Mouse (Mus musculus) heart, postnatal 0 days (tissue): Measurements from ENCODE around the gene Pomgnt2. TPM values are rescaled to one million over a fixed set of nuclear protein-coding genes. Genes with fewer than 3 reads are reported as not detected.

Source experiments
- ATAC-seq: fragments of 200-750 bp; cut with Nextera tagmentation; 2 replicates; pipeline ENCODE4 v1.8.0; 2017; ENCODE audit warnings: low read depth, moderate number of reproducible peaks, moderate library complexity; ENCODE audit not compliant: insufficient read depth
- DNase-seq: peaks from one replicate; pipeline ENCODE4 v3.0.0-alpha.2; 2016; ENCODE audit warnings: low spot score
- H3K27ac ChIP-seq: fragments of 300-500 bp; sonication (generic); 2 replicates; pipeline ENCODE4 v1.5.1; 2014; ENCODE audit warnings: low read depth, mild to moderate bottlenecking
- H3K27me3 ChIP-seq: fragments of 300-500 bp; sonication (generic); 2 replicates; pipeline ENCODE4 v1.6.1; 2014; ENCODE audit warnings: low read length, mixed read lengths; ENCODE audit not compliant: control insufficient read depth, insufficient read depth
- H3K36me3 ChIP-seq: fragments of 300-500 bp; sonication (generic); replicated peaks from 2 replicates; pipeline ENCODE4 v1.6.1; 2014; ENCODE audit warnings: low read length, mixed read lengths; ENCODE audit not compliant: control insufficient read depth, insufficient read depth
- H3K4me1 ChIP-seq: fragments of 300-500 bp; sonication (generic); 2 replicates; pipeline ENCODE4 v1.6.1; 2014; ENCODE audit warnings: antibody characterized with exemption; ENCODE audit not compliant: control insufficient read depth, insufficient read depth
- H3K4me2 ChIP-seq: fragments of 300-500 bp; sonication (generic); 2 replicates; pipeline ENCODE4 v1.6.1; 2014; ENCODE audit warnings: low read depth, mild to moderate bottlenecking, low read length, moderate library complexity
- H3K4me3 ChIP-seq: fragments of 300-500 bp; sonication (generic); 2 replicates; pipeline ENCODE4 v1.5.1; 2014; ENCODE audit warnings: low read depth, low read length
- H3K9ac ChIP-seq: fragments of 300-500 bp; sonication (generic); replicated peaks from 2 replicates; pipeline ENCODE4 v1.6.1; 2014; ENCODE audit warnings: low read depth, low read length, mixed read lengths
- H3K9me3 ChIP-seq: fragments of 300-500 bp; sonication (generic); replicated peaks from 2 replicates; pipeline ENCODE4 v1.6.1; 2016; ENCODE audit warnings: low read length; ENCODE audit not compliant: control insufficient read depth
- CTCF ChIP-seq: IDR thresholded peaks from 2 replicates; pipeline ENCODE4 v1.5.1; 2016; ENCODE audit warnings: antibody characterized with exemption, control low read depth, low read depth
- EP300 ChIP-seq: IDR thresholded peaks from 2 replicates; pipeline ENCODE4 v1.6.1; 2016; ENCODE audit warnings: antibody characterized with exemption, low read depth
- WGBS: fragments of 180-500 bp; shearing (Covaris S2); extraction: QIAGEN DNeasy Blood & Tissue Kit; methylation state at CpG from one replicate; pipeline ENCODE4 v1.1.7; 2014; 5-methylcytosine and 5-hydroxymethylcytosine counted together
- polyA plus RNA-seq: library from polyadenylated mRNA; unstranded; fragments of >200 nt; fragmentation: Nextera tagmentation; extraction: Ambion mirVana; gene quantifications from 2 replicates; pipeline ENCODE4 v1.2.1, GENCODE M21; 2015
- total RNA-seq: library from RNA; depleted of rRNA; stranded (reverse); fragments of >200 nt; gene quantifications from 2 replicates; pipeline ENCODE4 v1.2.3, GENCODE M21; 2014; ENCODE audit warnings: low replicate concordance

Gene Pomgnt2
- total and polyA plus RNA-seq, 2 experiments from 2014 or later, result 6.9 to 14.2 TPM

GRCm38 (mm10) chr9:121964941-121965340 is 32.0 kb downstream of the Pomgnt2 start:
- no peak for ATAC-seq

GRCm38 (mm10) chr9:121959966-121960635 is 36.8 kb downstream of the Pomgnt2 start:
- Histone ChIP-seq H3K9ac (no peak overlapping the region), H3K4me2 (no peak overlapping the region), H3K27me3 (no peaks in the 10 kb centered on the region), H3K9me3 (no peaks in the 10 kb centered on the region), H3K4me3 (no peak overlapping the region), H3K36me3 (no peaks in the 10 kb centered on the region), H3K4me1 (no peaks in the 10 kb centered on the region), H3K27ac (peak overlapping the region; percentile 0; the same call in 1 of the 2 replicates)
- DNase-seq (no peak), ATAC-seq (no peak)
- no peak for TF ChIP-seq EP300
- TF ChIP-seq CTCF, result no peak
- WGBS, result 44% methylated on average over 7 of the region's 7 CpGs

More at GRCm38 (mm10) chr9:121964941-121965340, 32.0 kb downstream of the Pomgnt2 start:
- no peaks in the 10 kb centered on the region for H3K27me3 ChIP-seq
- no peak for DNase-seq
- WGBS, result 81% methylated on average over 7 of the region's 7 CpGs
- H3K4me2 ChIP-seq, result no peak overlapping the region
- no peaks in the 10 kb centered on the region for H3K9me3 ChIP-seq
- H3K4me1 ChIP-seq, result no peaks in the 10 kb centered on the region
- TF ChIP-seq EP300, result no peak
- TF ChIP-seq CTCF, result no peak
- no peaks in the 10 kb centered on the region for H3K36me3 ChIP-seq
- no peak overlapping the region for H3K27ac ChIP-seq
- no peak overlapping the region for H3K4me3 ChIP-seq
- no peak overlapping the region for H3K9ac ChIP-seq

- DNase-seq, result no peak
- TF ChIP-seq CTCF (no peak), EP300 (no peak)
- no peak for ATAC-seq
- no peaks in the 10 kb centered on the region for H3K27me3 ChIP-seq
- H3K9ac ChIP-seq, result no peak overlapping the region
- H3K4me3 ChIP-seq, result no peak overlapping the region
- H3K9me3 ChIP-seq, result no peaks in the 10 kb centered on the region
- no peak overlapping the region for H3K27ac ChIP-seq
- H3K36me3 ChIP-seq, result no peaks in the 10 kb centered on the region
- WGBS, result 88% methylated on average over 6 of the region's 6 CpGs
- peaks cover 10% of the 10 kb centered on the region for H3K4me1 ChIP-seq
- no peak overlapping the region for H3K4me2 ChIP-seq
Observed at GRCm38 (mm10) chr9:121952596-121952995, 44.3 kb downstream of the Pomgnt2 start.

GRCm38 (mm10) chr9:121951114-121951423 is 45.8 kb downstream of the Pomgnt2 start:
- DNase-seq, result no peak
- Histone ChIP-seq H3K4me1 (peaks cover 10% of the 10 kb centered on the region), H3K9ac (0 out of 2 replicates have a peak overlapping the region, but pooled peaks have one; percentile 38), H3K27ac (no peak overlapping the region), H3K9me3 (no peaks in the 10 kb centered on the region), H3K4me3 (peak overlapping the region; percentile 32), H3K36me3 (no peaks in the 10 kb centered on the region), H3K27me3 (no peaks in the 10 kb centered on the region), H3K4me2 (peak overlapping the region; percentile 66)
- no peak; the same call in 1 of the 2 replicates for ATAC-seq
- 37% methylated on average over 4 of the region's 4 CpGs for WGBS
- TF ChIP-seq CTCF (no peak), EP300 (no peak)

GRCm38 (mm10) chr9:121950418-121951113 is 46.3 kb downstream of the Pomgnt2 start, which contains the start of gene Fam198a:
Gene Fam198a, plus strand, starts transcription at chr9:121950988.
- Histone ChIP-seq H3K9ac (peak within 1 kb of the TSS; percentile 38; the same call in 1 of the 2 replicates), H3K27me3 (no peaks in the 10 kb centered on the region), H3K4me2 (peak within 1 kb of the TSS; percentile 66), H3K27ac (peak within 1 kb of the TSS; percentile 46), H3K9me3 (no peaks in the 10 kb centered on the region), H3K4me3 (peak within 1 kb of the TSS; percentile 32), H3K4me1 (peaks cover 10% of the 10 kb centered on the region), H3K36me3 (no peaks in the 10 kb centered on the region)
- WGBS, result 4% methylated on average over 14 of the region's 14 CpGs
- TF ChIP-seq CTCF (no peak), EP300 (no peak)
- peak; percentile 80 for ATAC-seq
- peak; percentile 72 for DNase-seq

- no peaks in the 10 kb centered on the region for H3K27me3 ChIP-seq
- H3K9ac ChIP-seq, result no peak overlapping the region
- DNase-seq, result no peak
- no peak for TF ChIP-seq EP300
- no peak for TF ChIP-seq CTCF
- no peaks in the 10 kb centered on the region for H3K36me3 ChIP-seq
- H3K4me2 ChIP-seq, result no peak overlapping the region
- ATAC-seq, result no peak
- H3K27ac ChIP-seq, result no peak overlapping the region
- no peak overlapping the region for H3K4me3 ChIP-seq
- WGBS, result 36% methylated on average over 4 of the region's 4 CpGs
- no peaks in the 10 kb centered on the region for H3K9me3 ChIP-seq
- peaks cover 10% of the 10 kb centered on the region for H3K4me1 ChIP-seq
Observed at GRCm38 (mm10) chr9:121948431-121948830, 48.5 kb downstream of the Pomgnt2 start.
